Mouse (Mus musculus) testis, adult 2 months (tissue): ENCODE measurements around the gene Stxbp5l.

Experiments
- CTCF ChIP-seq: fragments of 200-500 bp; IDR thresholded peaks from 2 replicates; pipeline ENCODE4 v1.5.1; 2012; ENCODE audit warnings: low read depth, mild to moderate bottlenecking, inconsistent platforms, low read length, moderate library complexity; ENCODE audit not compliant: control insufficient read depth, insufficient read depth, insufficient replicate concordance
- POLR2A ChIP-seq: fragments of 200-500 bp; IDR thresholded peaks from 2 replicates; pipeline ENCODE4 v1.6.1; 2012; ENCODE audit warnings: low read depth, mild to moderate bottlenecking, inconsistent platforms, low read length, moderate library complexity; ENCODE audit not compliant: control insufficient read depth

DNA sequence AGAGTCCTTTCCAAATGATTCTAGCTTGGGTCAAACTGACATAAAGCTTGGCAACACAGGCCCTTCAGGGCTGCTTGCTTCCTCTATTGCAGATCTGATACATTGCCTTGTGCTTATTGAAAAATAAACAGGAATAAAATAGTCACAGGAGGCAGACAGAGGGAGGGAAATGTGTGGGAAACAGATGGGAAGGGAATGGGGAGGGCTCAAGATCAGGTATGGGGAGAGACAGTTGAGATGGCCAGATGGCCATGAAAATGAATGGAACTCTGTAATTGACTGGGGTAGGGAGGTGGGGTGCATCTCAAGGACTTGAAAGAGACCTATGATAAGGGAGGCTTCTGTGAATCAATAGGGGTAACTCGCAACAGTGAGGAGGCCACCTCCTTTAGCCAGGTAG lies 80.3 kb downstream of the Stxbp5l start:
- TF ChIP-seq CTCF (no peak), POLR2A (no peak)
